19 mouse cellular contexts compared by ENCODE assay signal in the genomic region with DNA sequence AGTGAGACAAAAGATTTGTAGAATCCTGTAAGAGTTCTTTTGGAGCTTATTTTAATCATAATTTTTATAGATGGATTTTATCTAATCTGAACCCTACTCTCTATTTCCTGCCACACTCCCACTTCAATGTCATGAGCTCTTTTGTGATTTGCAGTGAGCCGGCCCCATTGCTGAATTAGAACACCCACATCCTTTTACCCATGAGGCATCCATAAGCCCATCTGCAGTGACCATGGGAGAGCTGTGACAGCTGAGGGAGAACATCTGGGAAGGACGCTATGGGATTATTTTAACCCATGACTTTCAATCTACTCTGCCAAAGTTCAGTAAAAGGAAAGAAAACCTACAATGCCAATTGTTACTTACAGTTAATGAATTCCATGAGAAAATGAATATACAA.
"Had no signal": no experiment of that assay in that cellular context is flagged by ENCODE, and none has a peak within 500 bp of the region (broad histone marks: within the 10 kb centered on the region; RNA-seq: fewer than 3 reads in every experiment).

No protein-coding gene starts in this region.

- H3K9me3 ChIP-seq: liver, embryonic 13.5 days; megakaryocyte, embryonic 14.5 days; midbrain, embryonic 10.5 days; midbrain, embryonic 13.5 days; neural tube, embryonic 13.5 days; stomach, embryonic 15.5 days had no signal

- H3K4me3 ChIP-seq: left cerebral cortex, adult 2 months; liver, embryonic 13.5 days; megakaryocyte, embryonic 14.5 days; midbrain, embryonic 10.5 days; midbrain, embryonic 13.5 days; myocyte; neural tube, embryonic 13.5 days; stomach, embryonic 15.5 days had no signal

- H3K27ac ChIP-seq: left cerebral cortex, adult 2 months; liver, embryonic 13.5 days; midbrain, embryonic 10.5 days; midbrain, embryonic 13.5 days; neural tube, embryonic 13.5 days; stomach, embryonic 15.5 days had no signal

- H3K4me2 ChIP-seq: liver, embryonic 13.5 days; midbrain, embryonic 13.5 days; neural tube, embryonic 13.5 days; stomach, embryonic 15.5 days had no signal

- ATAC-seq: lung, postnatal 0 days; midbrain, embryonic 13.5 days; midbrain, embryonic 16.5 days had no signal

- H3K27me3 ChIP-seq: liver, embryonic 13.5 days; megakaryocyte, embryonic 14.5 days; midbrain, embryonic 13.5 days; neural tube, embryonic 13.5 days; stomach, embryonic 15.5 days had no signal

- H3K36me3 ChIP-seq: liver, embryonic 13.5 days; midbrain, embryonic 10.5 days; midbrain, embryonic 13.5 days; neural tube, embryonic 13.5 days; stomach, embryonic 15.5 days had no signal

- H3K9ac ChIP-seq: liver, embryonic 13.5 days; midbrain, embryonic 13.5 days; neural tube, embryonic 13.5 days; stomach, embryonic 15.5 days had no signal

- DNase-seq: kidney, adult 2 months; kidney, postnatal 14 days; layer of hippocampus, postnatal 36 days; liver, embryonic 13.5 days; lung, adult 2 months; lung, postnatal 36 days; retina, postnatal 1 day; right cerebral cortex, postnatal 25 days; spleen, adult 18-20 months; thymus, postnatal 25 days had no signal

- H3K4me1 ChIP-seq: liver, embryonic 13.5 days; megakaryocyte, embryonic 14.5 days; midbrain, embryonic 10.5 days; neural tube, embryonic 13.5 days; stomach, embryonic 15.5 days had no signal
